Mouse (Mus musculus): ENCODE measurements around the gene Prss22.

GRCm38 (mm10) chr17:24005049-24005448, 7.1 kb upstream of the Prss22 start:
- TF ChIP-seq CTCF (IDR thresholded peaks at IDR 0.05) (no peak), EP300 (IDR thresholded peaks at IDR 0.05) (no peak)

All from lung, postnatal 0 days (tissue).